Mouse (Mus musculus): ENCODE results near the gene Smpd4. TPM values are rescaled to one million over a fixed set of nuclear protein-coding genes. Genes with fewer than 3 reads are reported as not detected.

Gene Smpd4
- polyA plus RNA-seq, 1 experiment from 2014 or later: 27.7 TPM

- H3K27ac ChIP-seq (ENCODE audit: low read depth, low read length): no peak overlapping the region
- peaks cover 29% of the 10 kb centered on the region for H3K36me3 ChIP-seq (ENCODE audit: control insufficient read depth, insufficient read depth, low read length)
- 79% methylated on average over 8 of the region's 8 CpGs for WGBS
- no peaks in the 10 kb centered on the region for H3K4me1 ChIP-seq (ENCODE audit: control insufficient read depth, insufficient read depth, low read length)
- H3K9me3 ChIP-seq (ENCODE audit: control insufficient read depth, low read length): no peaks in the 10 kb centered on the region
- ATAC-seq (ENCODE audit: low read depth): no peak
- H3K4me3 ChIP-seq (ENCODE audit: low read depth, low read length): no peak overlapping the region
- no peak overlapping the region for H3K9ac ChIP-seq (replicated peaks; ENCODE audit: low read depth, low read length)
- no peaks in the 10 kb centered on the region for H3K27me3 ChIP-seq (ENCODE audit: control insufficient read depth, insufficient read depth, low read length)
- no peak overlapping the region for H3K4me2 ChIP-seq (ENCODE audit: low read depth, low read length)
These were observed 14.5 kb downstream of the Smpd4 start for GRCm38 (mm10) chr16:17633481-17634181.

- 75% methylated on average over 2 of the region's 2 CpGs for WGBS
- Histone ChIP-seq H3K4me2 (ENCODE audit: low read depth, low read length) (no peak overlapping the region), H3K27me3 (ENCODE audit: control insufficient read depth, insufficient read depth, low read length) (no peaks in the 10 kb centered on the region), H3K36me3 (ENCODE audit: control insufficient read depth, insufficient read depth, low read length) (peaks cover 43% of the 10 kb centered on the region), H3K9me3 (ENCODE audit: control insufficient read depth, low read length) (no peaks in the 10 kb centered on the region), H3K4me1 (ENCODE audit: control insufficient read depth, insufficient read depth, low read length) (no peaks in the 10 kb centered on the region), H3K4me3 (ENCODE audit: low read depth, low read length) (no peak overlapping the region), H3K9ac (replicated peaks; ENCODE audit: low read depth, low read length) (no peak overlapping the region), H3K27ac (ENCODE audit: low read depth, low read length) (no peak overlapping the region)
- no peak for ATAC-seq (ENCODE audit: low read depth)
These were observed 17.8 kb downstream of the Smpd4 start for GRCm38 (mm10) chr16:17636904-17637303.

- Histone ChIP-seq H3K9ac (replicated peaks; ENCODE audit: low read depth, low read length) (no peak overlapping the region), H3K27ac (ENCODE audit: low read depth, low read length) (no peak overlapping the region), H3K27me3 (ENCODE audit: control insufficient read depth, insufficient read depth, low read length) (no peaks in the 10 kb centered on the region), H3K36me3 (ENCODE audit: control insufficient read depth, insufficient read depth, low read length) (peaks cover 40% of the 10 kb centered on the region), H3K4me3 (ENCODE audit: low read depth, low read length) (no peak overlapping the region), H3K4me1 (ENCODE audit: control insufficient read depth, insufficient read depth, low read length) (no peaks in the 10 kb centered on the region), H3K4me2 (ENCODE audit: low read depth, low read length) (no peak overlapping the region), H3K9me3 (ENCODE audit: control insufficient read depth, low read length) (no peaks in the 10 kb centered on the region)
- no peak for ATAC-seq (ENCODE audit: low read depth)
- WGBS: 83% methylated on average over 2 of the region's 2 CpGs
These were observed 18.5 kb downstream of the Smpd4 start for GRCm38 (mm10) chr16:17637610-17638009.

- Histone ChIP-seq H3K4me3 (ENCODE audit: low read depth, low read length) (no peak overlapping the region), H3K9me3 (ENCODE audit: control insufficient read depth, low read length) (no peaks in the 10 kb centered on the region), H3K9ac (replicated peaks; ENCODE audit: low read depth, low read length) (no peak overlapping the region), H3K27ac (ENCODE audit: low read depth, low read length) (no peak overlapping the region), H3K4me1 (ENCODE audit: control insufficient read depth, insufficient read depth, low read length) (no peaks in the 10 kb centered on the region), H3K27me3 (ENCODE audit: control insufficient read depth, insufficient read depth, low read length) (no peaks in the 10 kb centered on the region), H3K4me2 (ENCODE audit: low read depth, low read length) (no peak overlapping the region), H3K36me3 (ENCODE audit: control insufficient read depth, insufficient read depth, low read length) (peaks cover 34% of the 10 kb centered on the region)
- WGBS: 93% methylated on average over 9 of the region's 9 CpGs
- no peak for ATAC-seq (ENCODE audit: low read depth)
These were observed 19.0 kb downstream of the Smpd4 start for GRCm38 (mm10) chr16:17638036-17638628.

- Histone ChIP-seq H3K4me2 (ENCODE audit: low read depth, low read length) (no peak overlapping the region), H3K4me1 (ENCODE audit: control insufficient read depth, insufficient read depth, low read length) (no peaks in the 10 kb centered on the region), H3K9ac (replicated peaks; ENCODE audit: low read depth, low read length) (no peak overlapping the region), H3K36me3 (ENCODE audit: control insufficient read depth, insufficient read depth, low read length) (peaks cover 29% of the 10 kb centered on the region), H3K27me3 (ENCODE audit: control insufficient read depth, insufficient read depth, low read length) (no peaks in the 10 kb centered on the region), H3K9me3 (ENCODE audit: control insufficient read depth, low read length) (no peaks in the 10 kb centered on the region), H3K4me3 (ENCODE audit: low read depth, low read length) (no peak overlapping the region), H3K27ac (ENCODE audit: low read depth, low read length) (no peak overlapping the region)
- ATAC-seq (ENCODE audit: low read depth): no peak
- 92% methylated on average over 3 of the region's 3 CpGs for WGBS
These were observed 19.9 kb downstream of the Smpd4 start for GRCm38 (mm10) chr16:17639081-17639480.

GRCm38 (mm10) chr16:17639951-17640350 is 20.8 kb downstream of the Smpd4 start:
- no peak for ATAC-seq (ENCODE audit: low read depth)
- H3K9ac ChIP-seq (replicated peaks; ENCODE audit: low read depth, low read length): no peak overlapping the region
- H3K4me2 ChIP-seq (ENCODE audit: low read depth, low read length): no peak overlapping the region
- no peaks in the 10 kb centered on the region for H3K27me3 ChIP-seq (ENCODE audit: control insufficient read depth, insufficient read depth, low read length)
- H3K9me3 ChIP-seq (ENCODE audit: control insufficient read depth, low read length): no peaks in the 10 kb centered on the region
- no peaks in the 10 kb centered on the region for H3K4me1 ChIP-seq (ENCODE audit: control insufficient read depth, insufficient read depth, low read length)
- WGBS: 92% methylated on average over 6 of the region's 6 CpGs
- H3K36me3 ChIP-seq (ENCODE audit: control insufficient read depth, insufficient read depth, low read length): peaks cover 29% of the 10 kb centered on the region
- no peak overlapping the region for H3K4me3 ChIP-seq (ENCODE audit: low read depth, low read length)
- H3K27ac ChIP-seq (ENCODE audit: low read depth, low read length): no peak overlapping the region

GRCm38 (mm10) chr16:17640706-17641105 is 21.6 kb downstream of the Smpd4 start:
- Histone ChIP-seq H3K36me3 (ENCODE audit: control insufficient read depth, insufficient read depth, low read length) (peaks cover 29% of the 10 kb centered on the region), H3K4me3 (ENCODE audit: low read depth, low read length) (no peak overlapping the region), H3K9ac (replicated peaks; ENCODE audit: low read depth, low read length) (no peak overlapping the region), H3K27ac (ENCODE audit: low read depth, low read length) (no peak overlapping the region), H3K4me2 (ENCODE audit: low read depth, low read length) (no peak overlapping the region), H3K4me1 (ENCODE audit: control insufficient read depth, insufficient read depth, low read length) (no peaks in the 10 kb centered on the region), H3K27me3 (ENCODE audit: control insufficient read depth, insufficient read depth, low read length) (no peaks in the 10 kb centered on the region), H3K9me3 (ENCODE audit: control insufficient read depth, low read length) (no peaks in the 10 kb centered on the region)
- WGBS: 96% methylated on average over 9 of the region's 9 CpGs
- ATAC-seq (ENCODE audit: low read depth): no peak

GRCm38 (mm10) chr16:17641301-17641700 is 22.1 kb downstream of the Smpd4 start:
- H3K36me3 ChIP-seq (ENCODE audit: control insufficient read depth, insufficient read depth, low read length): peaks cover 29% of the 10 kb centered on the region
- H3K27me3 ChIP-seq (ENCODE audit: control insufficient read depth, insufficient read depth, low read length): no peaks in the 10 kb centered on the region
- H3K4me3 ChIP-seq (ENCODE audit: low read depth, low read length): no peak overlapping the region
- no peak overlapping the region for H3K9ac ChIP-seq (replicated peaks; ENCODE audit: low read depth, low read length)
- 79% methylated on average over 6 of the region's 6 CpGs for WGBS
- no peak for ATAC-seq (ENCODE audit: low read depth)
- no peaks in the 10 kb centered on the region for H3K4me1 ChIP-seq (ENCODE audit: control insufficient read depth, insufficient read depth, low read length)
- no peak overlapping the region for H3K27ac ChIP-seq (ENCODE audit: low read depth, low read length)
- H3K9me3 ChIP-seq (ENCODE audit: control insufficient read depth, low read length): no peaks in the 10 kb centered on the region
- no peak overlapping the region for H3K4me2 ChIP-seq (ENCODE audit: low read depth, low read length)

- WGBS: 88% methylated on average over 8 of the region's 8 CpGs
- H3K4me1 ChIP-seq (ENCODE audit: control insufficient read depth, insufficient read depth, low read length): peaks cover 7% of the 10 kb centered on the region
- no peak for ATAC-seq (ENCODE audit: low read depth)
- H3K27me3 ChIP-seq (ENCODE audit: control insufficient read depth, insufficient read depth, low read length): no peaks in the 10 kb centered on the region
- no peak overlapping the region for H3K9ac ChIP-seq (replicated peaks; ENCODE audit: low read depth, low read length)
- no peaks in the 10 kb centered on the region for H3K9me3 ChIP-seq (ENCODE audit: control insufficient read depth, low read length)
- H3K4me3 ChIP-seq (ENCODE audit: low read depth, low read length): no peak overlapping the region
- H3K36me3 ChIP-seq (ENCODE audit: control insufficient read depth, insufficient read depth, low read length): peaks cover 29% of the 10 kb centered on the region
- no peak overlapping the region for H3K4me2 ChIP-seq (ENCODE audit: low read depth, low read length)
- H3K27ac ChIP-seq (ENCODE audit: low read depth, low read length): no peak overlapping the region
These were observed 23.2 kb downstream of the Smpd4 start for GRCm38 (mm10) chr16:17642311-17642710.
